Mouse (Mus musculus): ENCODE results near the gene Gm45140. TPM values are rescaled to one million over a fixed set of nuclear protein-coding genes. Genes with fewer than 3 reads are reported as not detected.

Gm45140 gene
- polyA plus RNA-seq, 1 experiment from 2014 or later = 2.8 TPM

DNA sequence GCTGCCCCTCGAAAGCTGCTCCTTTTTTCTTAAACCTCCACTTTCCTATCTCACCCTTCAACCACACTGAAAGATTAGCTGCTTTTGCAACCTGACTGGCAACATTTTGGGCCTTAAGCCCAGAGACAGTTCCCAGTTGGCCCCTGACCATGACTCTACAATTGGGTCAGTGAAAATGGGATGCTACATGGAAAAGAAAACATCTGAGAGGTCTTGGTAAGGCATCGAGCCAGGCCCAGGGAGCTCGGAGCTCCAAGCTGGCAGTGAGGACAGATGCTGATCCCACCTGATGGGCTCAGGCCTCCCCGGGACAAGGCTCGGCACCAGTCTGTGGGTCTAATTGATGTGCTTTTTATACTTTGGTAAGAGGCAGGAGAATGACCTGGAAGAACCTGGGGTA lies 43.8 kb downstream of the Gm45140 start:
- 93% methylated on average over 5 of the region's 5 CpGs for WGBS
- H3K4me2 ChIP-seq = no peak overlapping the region

DNA sequence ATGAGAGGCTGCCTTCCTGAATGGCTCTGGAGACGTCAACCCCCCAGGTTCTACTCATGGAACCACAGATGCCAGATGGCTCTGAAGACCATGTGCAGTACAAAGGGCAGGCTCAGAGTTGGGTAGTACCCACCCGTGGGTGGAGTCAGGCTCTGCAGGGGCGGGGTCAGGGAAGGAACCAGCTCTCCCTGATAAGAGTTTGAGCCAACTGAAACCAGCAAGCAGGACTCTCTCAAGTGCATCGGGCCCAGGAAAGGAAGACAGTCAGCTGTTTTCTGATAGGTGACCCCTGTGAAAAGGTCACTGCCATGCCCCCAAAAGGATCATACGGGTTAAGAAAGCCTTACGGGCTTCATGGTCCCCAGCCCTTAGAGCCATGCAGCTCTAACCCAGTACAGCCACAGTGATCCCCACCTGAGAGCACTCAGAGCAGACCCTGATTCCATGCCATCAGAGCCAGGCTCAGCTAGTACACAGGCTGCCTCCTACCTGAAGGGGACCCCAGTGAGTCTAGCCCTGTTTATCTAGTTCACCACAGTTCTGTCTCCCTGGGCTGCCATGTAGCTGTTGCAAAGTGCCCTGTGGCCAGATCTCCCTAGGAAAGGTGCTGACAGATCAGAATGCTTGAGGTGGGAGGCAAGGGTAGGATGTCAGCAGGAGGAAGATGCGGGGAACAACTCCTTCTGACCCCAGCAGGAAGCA lies 44.7 kb downstream of the Gm45140 start:
- H3K4me3 ChIP-seq = no peak overlapping the region
- no peaks in the 10 kb centered on the region for H3K27me3 ChIP-seq
- no peak overlapping the region for H3K9ac ChIP-seq
- H3K27ac ChIP-seq = no peak overlapping the region
- H3K36me3 ChIP-seq = peaks cover 36% of the 10 kb centered on the region
- ATAC-seq (ENCODE audit: low FRiP score) = no peak
- no peaks in the 10 kb centered on the region for H3K9me3 ChIP-seq
- H3K4me2 ChIP-seq = no peak overlapping the region
- WGBS = 82% methylated on average over 7 of the region's 7 CpGs
- H3K4me1 ChIP-seq (replicated peaks) = peaks cover 11% of the 10 kb centered on the region

More for the DNA sequence above, 43.8 kb downstream of the Gm45140 start:
- Histone ChIP-seq H3K4me3 (no peak overlapping the region), H3K27ac (no peak overlapping the region), H3K9me3 (no peaks in the 10 kb centered on the region), H3K27me3 (no peaks in the 10 kb centered on the region), H3K9ac (no peak overlapping the region), H3K36me3 (peaks cover 36% of the 10 kb centered on the region), H3K4me1 (replicated peaks) (peaks cover 11% of the 10 kb centered on the region)
- no peak for ATAC-seq (ENCODE audit: low FRiP score)

DNA sequence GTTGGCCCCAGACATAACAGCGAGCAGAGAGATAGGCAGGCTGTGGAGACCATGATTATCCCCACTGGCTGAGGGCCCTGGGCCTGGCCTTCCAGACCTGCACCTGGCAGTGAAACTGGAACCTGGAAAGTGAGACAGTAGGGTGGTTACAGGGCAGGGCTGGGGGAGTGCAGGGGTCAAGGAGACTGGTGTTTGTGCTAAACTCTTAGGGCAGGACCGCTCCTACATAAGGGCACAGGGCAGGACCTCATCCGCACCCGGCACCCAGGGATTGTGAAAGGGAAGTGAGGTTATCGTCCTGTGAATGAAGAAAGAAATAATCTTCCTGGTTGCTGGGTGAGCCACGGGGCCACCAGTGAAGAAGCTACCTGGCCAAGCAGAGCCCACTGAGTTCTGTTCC lies 45.8 kb downstream of the Gm45140 start:
- Histone ChIP-seq H3K27ac (no peak overlapping the region), H3K9ac (peak overlapping the region; percentile 35; the same call in 1 of the 2 replicates)

DNA sequence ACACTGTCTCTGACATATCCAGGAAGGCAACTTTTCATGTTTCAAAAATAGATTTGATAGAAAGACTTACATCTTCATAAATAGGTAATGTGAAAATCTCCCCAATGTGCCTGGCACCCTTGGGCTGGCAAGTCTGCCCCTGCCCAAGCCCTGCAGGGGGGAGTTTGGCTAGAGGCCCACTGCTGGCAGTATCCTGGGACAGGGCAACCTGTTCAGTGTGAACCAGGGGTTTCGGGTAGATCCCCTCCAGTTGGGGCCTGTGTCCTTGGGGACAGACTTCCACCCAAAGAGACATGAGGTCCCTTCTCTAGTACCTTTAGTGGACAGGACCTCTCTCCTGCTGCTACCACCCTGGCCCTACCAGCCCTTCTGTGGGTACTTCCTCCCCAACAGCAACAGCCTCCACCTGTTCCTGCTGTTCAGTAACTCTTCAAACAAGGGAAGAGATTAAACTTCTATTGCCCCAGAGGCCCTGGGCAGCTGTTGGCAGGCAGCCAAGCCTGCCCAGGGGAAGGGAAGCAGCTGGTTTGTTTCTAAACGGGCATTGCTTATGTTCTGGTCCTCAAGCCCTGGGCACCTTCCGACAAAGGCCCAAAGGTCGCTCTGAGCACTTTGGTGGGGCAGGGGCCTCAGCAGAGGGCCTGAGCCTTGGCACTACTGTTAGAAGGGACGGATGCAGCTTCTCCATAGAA lies 46.6 kb downstream of the Gm45140 start:
- Histone ChIP-seq H3K9me3 (no peaks in the 10 kb centered on the region), H3K9ac (peak overlapping the region; percentile 35; the same call in 1 of the 2 replicates), H3K4me1 (replicated peaks) (peaks cover 11% of the 10 kb centered on the region), H3K36me3 (peaks cover 31% of the 10 kb centered on the region), H3K4me2 (no peak overlapping the region), H3K27me3 (no peaks in the 10 kb centered on the region), H3K4me3 (no peak overlapping the region), H3K27ac (0 out of 2 replicates have a peak overlapping the region, but pooled peaks have one; percentile 40)
- whole genome bisulfite sequencing = 47% methylated on average over 5 of the region's 5 CpGs
- no peak for ATAC-seq (ENCODE audit: low FRiP score)

More for the DNA sequence above, 45.8 kb downstream of the Gm45140 start:
- WGBS = 96% methylated on average over 6 of the region's 6 CpGs
- H3K9me3 ChIP-seq = no peaks in the 10 kb centered on the region
- H3K4me3 ChIP-seq = no peak overlapping the region
- no peak for ATAC-seq (ENCODE audit: low FRiP score)
- peaks cover 36% of the 10 kb centered on the region for H3K36me3 ChIP-seq
- H3K4me1 ChIP-seq (replicated peaks) = peaks cover 11% of the 10 kb centered on the region
- no peak overlapping the region for H3K4me2 ChIP-seq
- H3K27me3 ChIP-seq = no peaks in the 10 kb centered on the region

DNA sequence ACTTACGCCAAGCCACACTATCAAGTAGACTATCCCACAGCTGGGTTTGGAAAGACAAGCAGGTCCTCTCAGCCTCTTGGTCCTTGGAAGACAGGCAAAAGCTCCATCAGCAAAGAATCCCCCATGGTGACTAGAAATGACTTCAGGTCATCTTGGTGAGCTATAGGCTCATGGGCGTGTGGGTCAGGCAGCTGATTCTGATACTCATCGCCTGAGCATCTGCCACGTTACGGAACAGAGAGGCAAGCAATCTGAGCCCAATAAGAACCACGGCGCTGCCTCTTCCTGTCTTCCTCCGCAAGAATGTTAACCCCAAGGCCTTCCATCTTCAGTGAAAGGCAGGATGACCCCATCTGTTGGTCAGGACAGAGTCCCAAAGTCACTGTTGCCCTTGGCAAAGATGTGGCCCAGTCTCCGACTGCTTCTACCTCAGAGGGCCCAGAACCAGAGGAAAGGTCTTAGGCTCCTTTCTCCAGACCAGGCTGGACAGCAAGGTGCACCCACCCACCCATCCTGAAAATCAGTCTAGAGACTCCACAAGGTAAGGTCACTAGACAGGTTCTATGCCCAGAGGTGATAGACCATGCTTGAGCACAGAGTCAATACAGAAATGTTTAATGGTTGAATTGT lies 47.2 kb downstream of the Gm45140 start:
- H3K9ac ChIP-seq = no peak overlapping the region
- WGBS = 94% methylated on average over 9 of the region's 9 CpGs

DNA sequence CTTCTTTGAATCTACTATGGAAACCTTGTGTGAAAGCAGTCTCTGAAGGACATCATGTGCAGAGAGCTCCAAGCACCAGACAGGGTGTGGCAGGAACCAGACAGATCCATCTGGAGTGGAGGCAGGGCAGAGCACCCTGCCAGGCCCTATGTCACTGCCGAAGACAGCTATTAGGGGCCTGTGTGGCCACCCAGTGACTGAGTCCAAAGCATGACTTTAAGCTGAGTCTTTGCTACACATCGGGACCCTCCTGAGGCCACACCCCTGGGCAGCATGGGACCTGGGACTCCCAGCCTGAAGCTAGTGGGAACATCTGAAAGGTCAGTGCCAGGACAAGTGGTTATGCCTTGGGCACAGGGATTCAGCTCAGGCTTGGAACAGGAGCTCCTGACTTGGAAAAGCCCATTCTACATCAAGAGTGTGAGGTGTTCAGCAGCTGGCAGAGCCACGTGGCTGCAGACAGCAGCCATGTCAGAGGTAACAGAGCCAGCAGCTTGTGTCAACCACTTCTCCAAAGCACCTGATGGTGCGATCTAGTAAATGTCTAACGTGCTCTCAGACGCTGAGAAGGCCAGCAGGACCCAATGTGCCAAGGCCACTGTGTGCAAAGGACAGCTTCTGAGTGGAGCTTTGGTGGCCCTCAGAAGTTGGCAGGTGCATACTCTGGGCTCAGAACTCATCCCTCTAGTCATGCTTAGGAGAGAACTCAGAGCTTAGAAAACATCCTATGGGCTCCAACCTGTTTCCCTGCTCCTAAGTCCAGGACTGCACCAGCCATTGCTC lies 48.3 kb downstream of the Gm45140 start:
- no peak for ATAC-seq (ENCODE audit: low FRiP score)
- Histone ChIP-seq H3K36me3 (peaks cover 15% of the 10 kb centered on the region), H3K9me3 (no peaks in the 10 kb centered on the region), H3K4me2 (no peak overlapping the region), H3K27ac (no peak overlapping the region), H3K27me3 (no peaks in the 10 kb centered on the region), H3K9ac (no peak overlapping the region), H3K4me1 (replicated peaks) (peaks cover 11% of the 10 kb centered on the region), H3K4me3 (no peak overlapping the region)
- 84% methylated on average over 6 of the region's 6 CpGs for WGBS

More for the DNA sequence above, 47.2 kb downstream of the Gm45140 start:
- Histone ChIP-seq H3K4me1 (replicated peaks) (peaks cover 11% of the 10 kb centered on the region), H3K27ac (no peak overlapping the region), H3K4me3 (no peak overlapping the region), H3K9me3 (no peaks in the 10 kb centered on the region), H3K4me2 (no peak overlapping the region), H3K27me3 (no peaks in the 10 kb centered on the region), H3K36me3 (peaks cover 25% of the 10 kb centered on the region)
- no peak for ATAC-seq (ENCODE audit: low FRiP score)

DNA sequence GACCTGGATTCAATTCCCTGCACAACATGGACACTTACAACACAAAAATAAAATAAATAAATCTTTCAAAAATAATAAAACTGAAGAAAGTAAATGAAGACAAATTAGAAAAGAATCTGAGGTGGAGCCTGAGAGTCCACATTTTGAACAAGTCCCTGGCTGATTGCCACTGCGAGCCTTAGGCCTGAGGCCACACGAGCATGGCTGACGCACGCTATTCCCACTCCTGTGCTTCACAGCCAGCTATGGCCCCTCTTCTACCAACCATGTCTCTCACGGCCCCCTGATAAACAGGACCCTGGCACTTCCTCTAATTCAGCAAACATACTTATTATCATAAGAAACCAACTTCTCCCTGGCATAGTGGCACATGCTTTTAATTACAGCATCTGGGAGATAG lies 49.0 kb downstream of the Gm45140 start:
- no peak for ATAC-seq (ENCODE audit: low FRiP score)
- Histone ChIP-seq H3K36me3 (peaks cover 9% of the 10 kb centered on the region), H3K27ac (no peak overlapping the region), H3K4me3 (no peak overlapping the region), H3K4me2 (no peak overlapping the region), H3K9me3 (no peaks in the 10 kb centered on the region), H3K4me1 (replicated peaks) (peaks cover 11% of the 10 kb centered on the region), H3K27me3 (no peaks in the 10 kb centered on the region), H3K9ac (no peak overlapping the region)
- 86% methylated on average over 5 of the region's 5 CpGs for WGBS

DNA sequence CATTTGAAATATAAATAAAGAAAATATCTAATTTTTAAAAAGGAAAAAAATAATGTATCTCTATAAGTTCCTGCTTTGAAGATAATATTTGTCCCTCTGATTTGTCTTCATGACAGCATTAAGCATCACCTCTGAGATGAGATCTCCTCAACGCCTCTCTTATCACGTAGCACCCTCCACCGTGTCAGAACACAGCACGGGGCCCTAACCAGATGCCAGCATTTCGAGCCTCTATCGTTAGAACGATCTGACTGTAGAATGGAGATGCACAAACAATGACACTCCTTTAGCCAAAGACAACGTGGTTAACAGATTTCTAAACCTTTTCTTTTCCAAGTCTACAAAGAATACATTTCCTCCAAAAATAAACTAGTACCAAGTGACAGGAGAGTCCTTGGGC lies 51.6 kb downstream of the Gm45140 start:
- H3K9ac ChIP-seq = no peak overlapping the region
- no peak for ATAC-seq (ENCODE audit: low FRiP score)
- no peak overlapping the region for H3K4me2 ChIP-seq
- 80% methylated on average over 8 of the region's 8 CpGs for WGBS
- H3K9me3 ChIP-seq = no peaks in the 10 kb centered on the region
- no peaks in the 10 kb centered on the region for H3K27me3 ChIP-seq
- no peak overlapping the region for H3K4me3 ChIP-seq
- H3K27ac ChIP-seq = no peak overlapping the region
- H3K36me3 ChIP-seq = no peaks in the 10 kb centered on the region
- H3K4me1 ChIP-seq (replicated peaks) = peaks cover 3% of the 10 kb centered on the region

DNA sequence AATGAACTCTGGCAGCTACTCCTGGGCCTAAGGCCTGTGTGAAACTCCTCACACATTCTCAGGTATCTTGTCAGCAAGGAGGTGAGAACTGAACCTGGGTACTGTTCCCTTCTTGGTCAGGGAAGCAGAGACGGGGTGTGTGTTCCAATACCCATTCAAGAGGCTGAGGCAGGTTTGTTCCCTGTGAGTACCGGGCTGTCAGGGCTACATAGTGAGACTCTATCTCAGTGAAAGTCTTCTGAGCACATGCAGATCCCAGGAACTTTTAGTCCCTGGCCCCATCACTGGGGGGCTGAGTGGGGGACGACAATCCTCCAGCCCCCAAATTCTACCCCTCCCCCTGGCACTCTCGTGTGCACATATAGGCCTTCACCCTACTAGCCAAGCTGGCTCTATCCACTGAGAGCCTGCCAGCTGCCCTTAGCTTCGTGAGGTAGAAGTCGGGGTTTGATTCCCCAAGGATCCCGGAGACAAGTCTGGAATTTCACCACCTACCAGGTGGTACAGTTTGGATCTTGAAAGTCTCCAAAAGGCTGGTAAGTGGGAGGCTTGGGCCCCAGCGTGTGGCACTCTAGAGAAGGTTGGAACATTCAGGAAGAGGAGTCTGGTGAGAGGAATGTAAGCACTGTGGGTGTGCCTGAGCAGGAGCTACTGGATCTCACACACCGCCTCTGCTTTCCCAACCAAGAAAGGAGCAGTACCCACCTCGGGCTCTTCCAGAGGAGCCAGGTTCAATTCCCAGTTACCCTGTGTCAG lies 54.9 kb downstream of the Gm45140 start:
- no peaks in the 10 kb centered on the region for H3K36me3 ChIP-seq
- H3K4me3 ChIP-seq = no peak overlapping the region
- H3K27me3 ChIP-seq = no peaks in the 10 kb centered on the region
- H3K4me1 ChIP-seq (replicated peaks) = no peaks in the 10 kb centered on the region
- no peak overlapping the region for H3K4me2 ChIP-seq
- no peaks in the 10 kb centered on the region for H3K9me3 ChIP-seq
- no peak for ATAC-seq (ENCODE audit: low FRiP score)
- H3K9ac ChIP-seq = no peak overlapping the region
- 85% methylated on average over 10 of the region's 10 CpGs for WGBS
- H3K27ac ChIP-seq = no peak overlapping the region

DNA sequence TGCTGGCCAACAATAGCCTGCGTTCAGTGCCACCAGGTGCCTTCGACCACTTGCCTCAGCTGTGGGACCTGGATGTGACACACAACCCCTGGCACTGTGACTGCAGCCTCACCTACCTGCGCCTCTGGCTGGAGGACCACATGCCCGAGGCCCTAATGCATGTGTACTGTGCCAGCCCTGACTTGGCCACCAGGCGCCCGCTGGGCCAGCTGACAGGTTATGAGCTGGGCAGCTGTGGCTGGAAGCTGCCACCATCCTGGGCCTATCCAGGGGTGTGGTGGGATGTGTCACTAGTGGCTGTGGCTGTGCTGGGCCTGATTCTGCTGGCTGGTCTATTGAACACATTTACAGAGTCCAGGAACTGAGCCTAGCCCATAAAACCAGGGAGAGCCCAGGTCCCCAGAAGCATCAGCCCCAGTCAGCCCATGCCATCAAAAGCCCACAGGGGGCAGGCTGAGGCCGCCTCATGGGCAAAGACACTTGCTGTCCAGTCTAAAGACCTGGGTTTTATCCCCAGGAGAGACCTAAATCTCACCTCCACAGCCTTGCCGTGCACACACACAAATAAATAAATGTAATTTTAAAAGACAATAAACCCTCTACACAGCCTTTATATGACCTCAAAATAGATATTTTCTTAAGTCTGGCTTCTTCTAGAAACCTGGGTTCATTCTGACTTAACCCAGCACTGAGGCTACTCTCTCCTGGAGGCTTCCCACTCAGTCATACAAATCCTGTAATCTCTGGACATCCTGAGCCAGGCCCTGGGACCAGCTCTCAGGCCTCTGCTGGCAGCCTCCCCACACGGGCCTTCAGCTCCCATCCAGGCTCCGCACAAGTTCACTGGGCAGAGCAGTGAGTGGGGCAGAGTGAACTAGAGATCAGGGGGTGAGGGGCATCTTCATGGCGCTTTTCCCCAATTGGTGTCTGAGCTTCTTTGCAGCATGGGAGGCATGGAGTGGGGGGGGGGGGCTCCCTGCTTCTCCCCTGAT lies 56.1 kb downstream of the Gm45140 start:
- no peak for ATAC-seq (ENCODE audit: low FRiP score)
- H3K4me1 ChIP-seq (replicated peaks) = no peaks in the 10 kb centered on the region
- H3K9ac ChIP-seq = no peak overlapping the region
- WGBS = 91% methylated on average over 11 of the region's 11 CpGs
- H3K27me3 ChIP-seq = no peaks in the 10 kb centered on the region
- no peak overlapping the region for H3K4me3 ChIP-seq
- H3K27ac ChIP-seq = no peak overlapping the region
- no peak overlapping the region for H3K4me2 ChIP-seq
- no peaks in the 10 kb centered on the region for H3K9me3 ChIP-seq
- H3K36me3 ChIP-seq = no peaks in the 10 kb centered on the region

All from hindbrain, embryonic 13.5 days (tissue).